Mouse (Mus musculus) ovary, postnatal 36 days (tissue): ENCODE measurements around the gene Gas6.

Experiments
- DNase-seq: peaks from one replicate; pipeline ENCODE4 v3.0.0; 2022; ENCODE audit warnings: low spot score, mixed read lengths

Gene Gas6

DNA sequence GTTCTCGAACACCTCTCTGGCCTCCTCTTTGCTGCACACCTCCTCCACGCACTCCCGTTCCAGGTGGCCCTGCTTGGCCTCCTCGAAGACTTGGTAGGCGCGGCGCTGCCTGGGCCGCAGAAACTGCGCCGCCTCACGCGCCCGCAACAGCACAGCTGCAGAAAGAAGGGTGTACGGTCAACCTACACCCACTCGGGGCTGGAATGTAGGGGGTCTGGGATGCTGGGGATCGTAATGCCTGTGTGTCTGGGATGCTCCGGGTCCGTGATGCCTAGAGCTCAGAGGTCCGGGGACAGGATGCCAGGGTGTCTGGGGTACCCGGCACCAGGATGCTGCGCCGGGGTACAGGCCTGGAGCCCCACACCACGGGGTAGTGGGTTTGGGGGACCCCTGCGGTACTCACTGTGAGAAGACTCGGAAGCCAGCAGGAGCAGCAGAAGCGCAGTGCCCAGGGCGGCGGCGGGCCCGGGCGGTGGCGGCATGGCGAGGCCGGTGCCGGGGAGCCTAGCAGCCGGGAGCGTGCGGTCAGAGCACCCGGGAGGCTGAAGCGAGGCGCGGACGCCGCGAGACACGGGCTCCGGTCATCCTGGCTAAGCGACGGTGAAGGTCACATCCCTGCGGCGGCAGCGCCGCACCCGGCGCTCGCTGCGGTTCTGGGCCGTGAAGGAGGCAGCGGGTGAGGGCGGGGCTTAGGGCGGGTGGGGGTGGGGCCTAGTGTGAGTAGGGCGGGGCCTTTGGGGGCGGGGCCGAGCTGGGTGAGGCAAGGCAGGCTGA, at the start of gene Gas6:
Gene Gas6, minus strand, starts transcription at position 633 of the 774 bp plus-strand sequence.
- peak; percentile 79 for DNase-seq

DNA sequence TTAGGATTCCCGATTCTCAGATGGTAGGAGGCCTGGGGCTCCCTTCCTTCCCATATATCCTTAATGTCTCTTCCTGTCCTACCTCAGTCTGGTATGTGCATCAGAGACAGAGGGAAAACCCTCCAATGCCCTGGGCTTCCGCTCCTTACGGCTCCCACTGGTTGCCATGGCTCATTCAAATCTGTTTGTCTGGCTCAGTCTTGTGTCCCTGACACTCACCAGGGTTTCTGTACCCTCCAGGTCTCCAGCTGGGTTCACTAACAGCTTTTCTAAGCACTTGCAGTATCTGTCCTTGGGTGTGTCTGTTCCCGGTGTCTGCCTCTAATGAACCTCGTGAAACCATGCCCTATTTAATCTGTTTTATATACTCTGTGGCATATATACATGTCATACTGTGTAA, 47.2 kb upstream of the Gas6 start:
- no peak for DNase-seq

DNA sequence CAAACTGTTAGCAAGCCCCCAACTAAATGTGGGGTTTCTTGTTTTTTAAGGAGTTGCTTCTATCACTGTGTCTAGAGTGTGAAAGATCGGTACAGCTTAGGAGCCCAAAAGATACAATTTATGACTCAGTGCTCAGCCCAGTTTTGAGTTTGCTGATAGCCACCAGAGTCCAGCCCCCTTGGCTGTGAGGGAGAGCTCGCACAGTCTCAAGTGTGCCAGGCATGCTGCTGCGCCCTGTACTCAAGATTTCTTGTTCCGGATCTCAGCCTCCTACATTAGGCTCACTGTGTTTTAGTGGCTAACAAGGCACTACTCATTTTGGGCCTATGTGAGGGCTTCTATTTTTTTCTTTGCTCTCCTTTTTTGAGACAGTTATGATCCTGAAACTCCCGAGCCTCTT, 45.8 kb upstream of the Gas6 start:
- DNase-seq, result no peak

DNA sequence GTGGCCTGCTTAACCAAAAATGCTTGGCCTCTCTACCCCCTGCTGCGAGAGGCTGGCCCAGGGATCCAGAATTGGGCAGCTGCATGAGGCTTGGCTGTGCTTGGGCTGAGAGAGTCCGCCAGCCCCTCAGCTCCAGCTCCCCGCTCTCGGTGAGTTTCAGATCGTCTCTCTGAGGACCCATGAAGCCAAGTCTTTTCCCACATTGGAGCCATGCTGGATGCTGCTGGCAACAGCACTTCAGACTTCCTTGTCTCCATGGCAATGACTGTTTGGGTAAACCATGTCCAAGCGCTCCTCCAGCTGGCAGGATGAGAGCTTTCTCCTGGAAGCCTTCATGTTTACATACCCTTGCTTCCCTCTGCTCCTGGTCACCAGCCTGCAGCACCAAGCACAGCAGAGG, 44.5 kb upstream of the Gas6 start:
- peak; percentile 49 for DNase-seq

DNA sequence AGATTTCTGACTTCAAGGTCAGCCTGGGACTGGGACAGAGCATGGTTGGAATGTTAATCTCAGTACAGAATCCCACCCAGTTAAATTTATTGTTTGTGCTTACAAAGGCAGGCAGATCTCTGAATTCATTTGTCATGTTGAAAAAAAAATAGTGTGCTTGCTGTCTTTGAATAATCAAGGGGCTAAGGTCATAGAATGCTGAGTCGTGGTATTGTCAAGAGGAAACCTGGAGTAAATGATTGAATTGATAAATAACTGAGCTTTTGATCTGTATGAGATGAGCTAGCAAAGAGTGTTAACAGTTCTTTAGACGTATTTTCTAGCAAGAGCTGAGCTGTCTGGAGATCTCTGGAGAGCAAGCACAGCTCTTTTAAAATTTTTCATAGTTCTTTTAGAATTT, 42.8 kb upstream of the Gas6 start:
- no peak for DNase-seq

DNA sequence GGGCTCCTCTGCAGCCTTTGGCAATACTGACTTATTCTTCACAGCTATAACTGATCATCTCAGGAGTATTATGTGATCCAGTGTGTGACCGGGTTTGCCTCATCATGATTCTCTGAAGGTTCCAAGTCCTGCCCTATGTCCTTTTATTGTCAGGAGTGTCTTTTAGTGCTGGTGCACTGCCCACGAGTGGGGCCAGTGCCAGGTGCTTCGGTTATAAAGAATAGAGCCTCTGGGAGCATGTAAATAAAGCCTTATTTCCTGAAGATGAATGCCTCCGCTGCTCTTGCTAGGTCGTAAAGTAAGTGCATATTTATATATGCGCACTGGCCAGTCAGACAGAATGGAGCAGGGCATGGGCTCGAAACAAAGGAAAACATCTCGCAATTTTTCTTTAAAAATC, 38.8 kb upstream of the Gas6 start:
- no peak for DNase-seq

DNA sequence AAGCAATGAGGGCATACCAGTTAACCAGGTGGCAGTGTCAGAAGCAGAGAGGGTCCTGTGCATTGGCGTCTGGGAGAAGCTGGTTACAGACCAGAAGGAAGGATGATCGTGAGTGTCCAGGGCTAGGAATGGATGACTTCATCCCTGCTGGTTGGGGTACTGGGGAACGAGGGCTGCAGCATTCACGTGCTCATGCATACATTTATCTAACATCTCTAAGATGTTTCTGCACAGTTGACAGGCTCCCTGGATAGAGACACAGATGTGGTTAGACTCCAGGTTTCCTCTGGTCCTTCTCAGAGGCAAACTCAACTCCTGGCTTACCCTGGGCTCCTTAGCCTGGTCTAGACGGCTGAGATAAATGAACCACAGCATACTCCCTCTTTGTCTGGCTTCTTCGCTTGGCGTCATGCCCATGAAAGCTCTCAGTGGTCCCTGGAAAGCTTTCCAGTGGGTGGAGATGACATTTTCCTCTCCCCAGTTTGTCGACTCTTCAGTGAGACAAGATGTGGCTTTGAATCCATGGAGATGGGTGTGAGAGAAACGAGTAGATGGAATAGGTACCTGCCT, 37.4 kb upstream of the Gas6 start:
- no peak for DNase-seq

DNA sequence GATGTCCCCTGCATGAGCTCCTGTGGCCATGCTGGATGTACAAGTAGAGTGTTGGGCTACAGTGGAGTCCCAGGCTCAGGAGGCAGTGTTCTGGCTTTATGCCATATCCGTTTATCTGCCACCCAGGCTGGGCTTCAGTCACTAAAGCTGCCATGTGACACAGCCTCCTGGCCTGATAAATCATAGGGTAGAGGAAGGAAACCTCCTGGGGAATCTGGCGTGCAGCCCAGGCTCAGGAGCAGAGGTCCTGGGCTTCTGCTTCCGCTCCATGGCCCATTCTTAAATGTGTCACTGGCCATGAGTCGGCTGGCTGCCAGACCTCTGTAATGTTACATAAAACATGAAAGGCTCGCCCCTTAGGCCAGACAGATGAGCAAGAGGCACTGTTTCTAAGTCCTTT, 36.7 kb upstream of the Gas6 start:
- peak; percentile 81 for DNase-seq

DNA sequence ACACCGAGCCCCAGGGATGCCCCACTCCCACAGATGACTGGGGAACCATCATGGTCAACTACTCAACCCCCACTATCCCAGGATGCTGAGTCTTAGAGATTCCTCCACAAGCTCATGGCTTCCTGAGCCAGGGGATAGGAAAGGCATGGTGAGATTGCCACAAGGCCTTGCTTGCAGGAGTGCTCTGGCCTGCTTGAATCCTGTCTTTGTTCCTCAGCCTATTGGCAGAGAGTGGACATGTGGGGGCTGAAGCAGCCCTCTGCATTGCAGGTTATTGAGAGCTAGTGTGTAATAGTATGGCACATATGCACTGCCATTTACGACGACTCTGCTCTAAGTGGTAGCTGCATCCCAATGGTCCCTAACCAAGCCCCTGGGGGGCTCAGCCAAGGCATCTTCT, 36.1 kb upstream of the Gas6 start:
- DNase-seq, result no peak

DNA sequence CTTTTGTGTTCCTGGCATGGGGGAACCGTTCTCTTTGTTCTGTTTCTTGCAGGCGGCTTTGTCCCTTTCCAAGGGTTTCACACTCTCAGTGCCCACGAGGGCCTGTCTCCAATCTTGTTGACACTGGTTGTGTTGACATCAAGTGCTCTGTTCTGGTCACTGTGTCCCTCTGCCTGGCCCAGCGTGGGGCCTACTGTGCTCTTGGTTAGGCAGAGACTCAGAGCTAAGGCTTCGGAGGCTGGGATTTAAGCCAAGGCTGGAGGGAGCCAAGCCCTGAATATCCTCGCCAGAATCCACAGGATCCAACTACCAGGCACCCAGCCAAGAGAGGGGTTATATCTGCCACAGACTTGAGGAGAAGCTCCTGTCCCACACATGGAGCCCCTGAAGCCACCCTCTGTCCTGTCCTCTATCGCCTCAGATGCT, 35.6 kb upstream of the Gas6 start:
- peak; percentile 77 for DNase-seq

DNA sequence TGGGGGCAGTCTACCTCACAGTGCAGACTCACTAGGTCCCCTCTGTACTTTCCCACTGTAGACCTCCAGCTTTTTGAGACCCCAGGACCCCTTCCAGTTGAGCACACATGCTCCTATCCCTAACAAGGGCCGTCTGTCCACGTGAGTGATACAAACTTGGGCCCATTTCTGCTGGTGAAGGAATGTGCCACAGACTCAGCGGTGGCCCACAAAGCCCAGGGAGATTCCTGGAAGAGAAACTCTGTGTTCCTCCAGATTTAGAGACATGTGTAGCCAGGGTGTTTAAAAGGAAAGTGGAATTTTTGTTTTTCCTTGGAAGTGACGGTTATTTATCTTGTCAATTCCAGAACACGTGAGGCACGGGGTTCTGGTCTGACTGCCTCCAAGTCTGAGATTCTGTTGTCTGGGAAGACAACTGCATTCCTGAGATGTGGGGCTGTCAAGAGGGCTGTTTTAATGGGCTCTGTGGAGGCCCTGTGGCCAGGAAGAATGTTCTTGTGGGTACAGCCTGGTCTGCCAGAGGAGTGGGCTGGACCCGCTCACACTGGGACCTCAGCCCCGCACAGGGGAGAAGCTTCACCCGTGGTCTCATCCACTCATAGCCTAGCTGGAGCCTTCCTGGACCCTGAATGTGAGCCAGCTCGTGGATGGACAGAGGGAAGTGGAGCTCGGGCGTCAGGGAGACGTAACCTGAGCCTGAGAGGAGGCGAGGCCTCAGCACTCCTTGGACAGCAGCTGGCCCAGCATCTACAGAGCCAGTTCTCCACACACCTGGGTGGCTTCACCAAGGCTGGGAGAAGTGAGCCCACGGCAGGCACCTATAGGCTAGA, 34.9 kb upstream of the Gas6 start:
- DNase-seq, result no peak

DNA sequence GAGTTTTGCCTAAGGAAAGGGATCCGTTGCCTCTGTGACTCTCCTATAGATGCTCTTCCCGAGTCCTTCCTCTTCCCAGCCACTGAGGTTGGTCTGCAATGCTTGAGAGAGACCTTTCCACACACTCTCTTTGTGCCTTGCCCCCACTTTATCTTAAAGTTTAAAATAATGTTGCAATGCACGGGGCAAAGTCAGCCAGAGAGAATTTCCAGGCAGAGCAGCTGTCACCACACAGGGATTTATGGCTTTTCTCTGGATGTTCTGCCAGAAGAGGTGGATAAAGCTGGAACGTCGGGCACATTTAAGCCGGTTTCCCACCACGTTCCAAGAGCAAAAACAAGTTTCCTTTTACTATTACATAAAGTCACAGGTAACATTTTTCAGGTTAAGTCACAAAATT, 27.1 kb upstream of the Gas6 start:
- no peak for DNase-seq

DNA sequence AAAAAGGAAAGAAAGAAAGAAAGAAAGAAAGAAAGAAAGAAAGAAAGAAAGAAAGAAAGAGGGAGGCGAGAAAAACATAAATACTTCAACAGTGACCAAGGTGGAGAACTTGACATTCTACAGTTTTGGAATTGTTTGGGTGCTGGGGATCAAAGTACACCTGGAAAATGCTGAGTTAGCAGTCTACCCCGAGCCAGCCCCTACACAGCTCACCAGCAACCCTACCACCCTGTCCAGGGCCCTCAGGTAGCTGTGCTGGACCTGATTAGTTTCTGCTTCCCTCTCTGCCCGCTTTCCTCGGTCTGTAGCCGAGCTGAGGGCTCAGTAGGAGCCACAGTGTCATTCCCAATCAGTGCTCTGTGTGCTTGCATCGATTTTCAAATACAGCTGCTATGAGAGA, 26.1 kb upstream of the Gas6 start:
- no peak for DNase-seq

DNA sequence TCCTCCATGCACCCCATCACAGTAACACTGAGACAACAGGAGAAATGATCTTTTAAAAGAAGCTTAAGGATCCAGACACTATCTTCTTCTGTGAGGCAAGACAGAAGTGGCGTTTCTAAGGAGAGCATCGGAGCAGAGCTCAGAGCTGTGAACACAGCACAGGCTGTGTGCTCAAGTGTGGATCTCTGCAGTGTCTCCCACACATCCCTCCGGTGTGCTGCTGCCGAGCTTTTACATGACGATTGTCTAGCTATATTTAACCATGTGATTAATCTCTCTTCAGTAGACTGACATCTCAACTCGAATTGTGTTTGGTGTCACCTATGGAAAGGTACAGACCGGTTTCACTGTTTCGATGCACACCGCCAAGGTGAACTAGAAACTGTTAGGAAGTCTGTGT, 25.2 kb upstream of the Gas6 start:
- DNase-seq, result no peak

DNA sequence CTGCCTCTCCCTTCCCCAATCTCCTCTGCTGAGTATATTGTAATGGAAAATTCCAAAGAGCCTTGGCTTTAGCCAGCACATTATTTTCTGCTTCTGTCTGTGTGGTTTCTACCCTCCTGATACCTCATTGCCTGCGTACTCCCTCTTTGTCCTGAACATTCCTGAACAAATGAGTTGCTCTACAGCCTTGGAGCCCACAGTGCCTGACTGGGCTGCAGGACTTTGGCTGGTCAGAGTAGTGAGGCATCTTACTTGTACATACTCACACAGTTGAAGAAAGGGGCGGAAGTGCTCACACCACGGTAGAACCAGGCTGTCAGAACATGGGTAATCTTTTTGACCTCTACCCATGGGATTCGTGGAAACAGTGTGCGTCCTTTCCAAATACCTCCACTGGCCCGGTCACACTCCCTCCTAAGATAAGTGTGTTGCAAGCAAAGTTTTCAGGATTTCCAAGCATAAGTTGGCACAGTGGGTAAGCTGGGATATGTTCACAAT, 23.0 kb upstream of the Gas6 start:
- no peak for DNase-seq

DNA sequence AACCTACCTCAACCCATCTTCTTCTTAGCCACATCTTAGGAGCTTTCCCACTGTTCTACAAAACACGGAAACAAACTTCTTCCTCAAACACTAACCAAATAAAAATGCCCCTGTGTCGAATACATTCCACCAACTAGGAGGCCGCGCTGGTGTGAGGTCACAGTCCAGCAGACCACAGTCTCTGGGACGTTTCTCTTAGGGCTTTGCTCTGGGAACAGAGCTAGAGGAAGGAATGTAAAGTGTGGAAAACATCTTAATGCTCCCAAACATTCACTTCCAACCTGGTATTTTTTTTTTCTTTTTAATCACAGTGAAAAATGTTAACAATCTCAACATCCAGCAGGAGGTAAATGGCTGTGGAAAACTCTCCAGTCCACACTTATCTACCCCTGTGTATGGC, 22.4 kb upstream of the Gas6 start:
- no peak for DNase-seq

DNA sequence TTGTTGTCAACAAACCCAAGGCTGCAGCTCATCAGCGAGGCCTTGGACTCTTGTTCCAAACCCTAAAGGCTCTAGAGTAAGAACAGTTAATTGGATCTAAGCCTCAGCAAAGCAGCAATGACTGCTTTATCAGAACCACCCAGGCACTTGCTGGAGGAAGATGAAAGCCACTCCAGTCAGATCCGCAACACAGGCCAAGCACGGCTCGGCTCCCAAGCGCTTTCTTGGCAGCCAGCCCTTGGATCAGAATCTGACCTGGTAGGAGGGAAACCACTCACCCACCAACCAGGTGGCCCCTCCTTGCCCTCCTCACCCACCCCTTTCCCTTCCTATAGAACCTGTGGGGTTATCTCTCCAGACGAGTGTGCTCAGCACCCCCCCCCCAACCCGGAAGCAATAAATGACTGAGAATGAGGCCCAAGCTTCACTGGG, 21.7 kb upstream of the Gas6 start:
- peak; percentile 75 for DNase-seq

DNA sequence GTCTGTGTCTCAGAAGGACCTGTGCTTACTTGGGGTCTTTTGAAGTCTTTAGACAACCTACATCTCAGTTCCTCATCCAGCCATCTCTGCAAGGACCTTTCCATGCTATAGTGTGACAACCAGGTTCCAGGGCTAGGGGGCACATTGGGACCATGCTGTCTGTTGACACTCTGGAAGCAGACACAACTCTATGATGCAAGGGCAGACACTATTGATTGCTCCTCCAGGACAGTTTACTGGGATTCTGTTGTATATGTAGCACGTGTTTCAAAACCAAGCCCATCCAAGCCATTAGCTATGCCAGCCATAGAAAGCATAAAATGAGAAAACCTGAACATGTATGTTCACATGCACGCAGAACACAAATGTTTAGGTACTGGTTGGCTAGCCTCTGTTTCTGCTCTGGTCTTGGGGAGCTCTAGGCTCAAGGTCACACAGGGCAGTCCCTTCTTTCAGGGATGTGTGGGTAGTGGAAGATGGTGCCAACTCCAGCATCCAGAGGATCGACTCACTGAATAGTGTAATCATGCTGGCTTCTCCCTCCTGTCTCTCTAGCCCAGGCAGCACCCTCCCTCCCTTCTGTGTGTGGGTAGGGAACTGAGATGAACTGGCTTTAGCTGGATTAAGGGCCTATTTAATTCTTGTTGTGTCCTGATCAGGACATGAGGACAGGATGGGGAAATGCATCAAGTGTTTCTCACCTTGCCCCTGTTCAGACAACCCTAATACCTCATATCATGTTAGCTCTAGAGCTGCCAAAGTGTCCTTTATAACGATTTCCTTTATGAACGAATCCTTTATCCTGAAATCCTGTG, 19.5 kb upstream of the Gas6 start:
- no peak for DNase-seq

DNA sequence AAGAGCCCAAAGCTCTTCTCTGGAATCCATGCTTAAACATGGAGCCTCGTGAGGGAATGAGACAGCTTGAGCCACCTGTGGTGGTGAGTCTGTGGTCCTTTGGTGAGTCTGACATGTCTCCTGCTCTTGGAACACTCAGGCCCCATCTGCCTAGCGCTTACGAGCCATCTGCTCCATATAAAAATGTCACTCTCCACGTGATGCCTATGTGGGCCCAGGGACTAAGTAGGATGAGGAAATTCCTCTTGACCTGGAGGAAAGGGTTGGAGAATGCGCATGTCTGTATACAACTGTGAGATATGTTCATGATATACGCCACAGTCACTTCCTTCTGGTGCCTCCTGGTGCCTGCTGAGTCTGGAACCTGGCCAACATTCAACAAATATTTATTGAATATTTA, 18.4 kb upstream of the Gas6 start:
- DNase-seq, result no peak

DNA sequence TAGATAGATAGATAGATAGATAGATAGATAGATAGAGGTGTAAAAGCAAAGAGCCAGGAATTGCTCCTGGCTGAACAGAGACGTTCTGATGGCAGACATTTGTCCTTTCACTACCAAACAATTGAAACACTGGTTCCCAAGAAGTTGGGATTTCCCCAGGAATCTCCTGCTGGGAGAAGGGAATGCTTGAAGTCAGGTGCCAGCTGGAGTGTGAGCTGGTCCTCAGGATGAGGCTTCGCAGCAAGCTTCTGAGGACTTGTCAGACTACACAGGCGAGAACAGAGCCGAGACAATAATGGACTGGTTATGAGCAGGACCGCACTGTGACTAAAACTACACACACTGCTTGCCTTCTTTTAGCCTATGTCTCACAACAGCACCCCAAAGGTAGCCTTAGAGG, 17.7 kb upstream of the Gas6 start:
- DNase-seq, result no peak

DNA sequence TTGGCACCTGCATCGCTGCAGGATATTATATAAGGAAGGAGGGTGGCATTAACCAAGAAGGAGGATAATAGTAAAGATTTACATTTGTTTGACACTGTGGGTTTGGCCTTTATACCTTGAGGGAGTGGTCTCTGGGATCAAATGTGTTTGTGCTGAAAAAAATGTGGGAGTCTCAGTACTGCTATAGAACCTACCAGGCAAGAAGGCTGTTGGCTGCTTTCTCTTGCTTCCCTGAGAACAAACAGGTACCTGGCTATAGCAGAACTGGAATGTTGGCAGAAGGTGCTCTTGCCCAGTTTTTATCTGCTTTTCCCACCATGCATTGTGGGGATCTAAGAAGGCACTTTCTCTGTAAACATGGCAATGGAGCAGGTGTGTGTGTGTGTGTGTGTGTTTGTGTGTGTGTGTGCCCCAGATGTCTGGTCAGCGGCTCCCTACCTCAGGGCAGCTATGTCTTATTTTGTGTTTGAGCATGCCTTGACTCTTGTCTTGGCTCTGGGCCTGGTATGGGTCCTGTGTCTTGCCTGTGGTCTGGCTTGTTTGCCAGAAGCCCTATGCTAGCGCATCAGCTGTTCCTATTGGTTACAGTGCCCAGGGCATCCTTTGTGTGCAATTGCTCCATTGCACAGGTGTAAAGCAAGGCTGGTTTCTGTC, 13.1 kb upstream of the Gas6 start:
- peak; percentile 23 for DNase-seq

DNA sequence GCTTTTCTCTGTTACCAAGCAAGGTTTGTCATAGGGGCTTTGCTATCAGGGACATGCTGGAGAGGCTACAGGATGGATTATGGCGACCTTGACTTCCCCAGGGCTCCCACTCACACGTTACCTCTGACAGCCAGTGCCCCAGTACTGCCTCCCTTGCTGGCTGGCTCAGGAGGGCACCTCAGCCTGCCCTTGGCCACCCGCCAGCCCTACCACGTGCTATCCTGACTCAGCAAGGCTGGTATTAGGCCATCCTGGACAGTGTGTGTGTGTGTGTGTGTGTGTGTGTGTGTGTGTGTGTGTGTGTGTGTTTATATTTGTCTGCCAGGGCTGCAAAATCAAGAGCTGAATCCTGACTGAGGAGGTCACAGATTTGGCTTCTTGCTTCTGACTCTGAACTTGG, 12.6 kb upstream of the Gas6 start:
- peak; percentile 92 for DNase-seq
